Mouse (Mus musculus): ENCODE data around the gene Slc2a3. TPM values are rescaled to one million over a fixed set of nuclear protein-coding genes. Genes with fewer than 3 reads are reported as not detected.

Gene Slc2a3
- polyA plus RNA-seq, 1 experiment: 88.2 TPM

GRCm38 (mm10) chr6:122758732-122759131 lies 42.7 kb downstream of the Slc2a3 start:
- no peak overlapping the region for H3K4me3 ChIP-seq (replicated peaks; ENCODE audit: control insufficient read depth, low read depth, low read length)
- H3K4me1 ChIP-seq (ENCODE audit: control insufficient read depth, insufficient read depth, low read length): no peaks in the 10 kb centered on the region; the same call in 1 of the 2 replicates
- H3K27ac ChIP-seq (ENCODE audit: control insufficient read depth, insufficient read depth, low read depth, low read length, poor library complexity): no peak overlapping the region
- WGBS: 11% methylated on average over 5 of the region's 5 CpGs
- no peak for TF ChIP-seq CTCF (IDR thresholded peaks at IDR 0.05; ENCODE audit: control insufficient read depth, insufficient read depth, low read length)
- no peak for TF ChIP-seq POLR2A (IDR thresholded peaks at IDR 0.05; ENCODE audit: borderline replicate concordance, control insufficient read depth, low read depth, low read length)

GRCm38 (mm10) chr6:122755913-122756312 lies 45.5 kb downstream of the Slc2a3 start:
- no peaks in the 10 kb centered on the region for H3K4me1 ChIP-seq (ENCODE audit: control insufficient read depth, insufficient read depth, low read length)
- no peak overlapping the region for H3K27ac ChIP-seq (ENCODE audit: control insufficient read depth, insufficient read depth, low read depth, low read length, poor library complexity)
- no peak for TF ChIP-seq POLR2A (IDR thresholded peaks at IDR 0.05; ENCODE audit: borderline replicate concordance, control insufficient read depth, low read depth, low read length)
- TF ChIP-seq CTCF (IDR thresholded peaks at IDR 0.05; ENCODE audit: control insufficient read depth, insufficient read depth, low read length): no peak
- WGBS: 0% methylated on average over 2 of the region's 2 CpGs
- no peak overlapping the region for H3K4me3 ChIP-seq (replicated peaks; ENCODE audit: control insufficient read depth, low read depth, low read length)

- TF ChIP-seq POLR2A (IDR thresholded peaks at IDR 0.05; ENCODE audit: borderline replicate concordance, control insufficient read depth, low read depth, low read length): no peak
- no peak for TF ChIP-seq CTCF (IDR thresholded peaks at IDR 0.05; ENCODE audit: control insufficient read depth, insufficient read depth, low read length)
Observed at GRCm38 (mm10) chr6:122750579-122750978, 50.9 kb downstream of the Slc2a3 start.

GRCm38 (mm10) chr6:122744505-122745249 lies 56.8 kb downstream of the Slc2a3 start:
- WGBS: 79% methylated on average over 10 of the region's 10 CpGs
- H3K27ac ChIP-seq (ENCODE audit: control insufficient read depth, insufficient read depth, low read depth, low read length, poor library complexity): no peak overlapping the region
- TF ChIP-seq CTCF (IDR thresholded peaks at IDR 0.05; ENCODE audit: control insufficient read depth, insufficient read depth, low read length) (no peak), POLR2A (IDR thresholded peaks at IDR 0.05; ENCODE audit: borderline replicate concordance, control insufficient read depth, low read depth, low read length) (no peak)
- H3K4me3 ChIP-seq (replicated peaks; ENCODE audit: control insufficient read depth, low read depth, low read length): no peak overlapping the region
- H3K4me1 ChIP-seq (ENCODE audit: control insufficient read depth, insufficient read depth, low read length): peaks cover 2% of the 10 kb centered on the region; the same call in 1 of the 2 replicates

More at GRCm38 (mm10) chr6:122750579-122750978, 50.9 kb downstream of the Slc2a3 start:
- Histone ChIP-seq H3K4me1 (ENCODE audit: control insufficient read depth, insufficient read depth, low read length) (no peaks in the 10 kb centered on the region), H3K27ac (ENCODE audit: control insufficient read depth, insufficient read depth, low read depth, low read length, poor library complexity) (no peak overlapping the region), H3K4me3 (replicated peaks; ENCODE audit: control insufficient read depth, low read depth, low read length) (no peak overlapping the region)
- WGBS: 58% methylated on average over 6 of the region's 6 CpGs

- Histone ChIP-seq H3K27ac (ENCODE audit: control insufficient read depth, insufficient read depth, low read depth, low read length, poor library complexity) (no peak overlapping the region), H3K4me1 (ENCODE audit: control insufficient read depth, insufficient read depth, low read length) (peaks cover 2% of the 10 kb centered on the region; the same call in 1 of the 2 replicates), H3K4me3 (replicated peaks; ENCODE audit: control insufficient read depth, low read depth, low read length) (no peak overlapping the region)
- WGBS: 37% methylated on average over 11 of the region's 11 CpGs
- TF ChIP-seq POLR2A (IDR thresholded peaks at IDR 0.05; ENCODE audit: borderline replicate concordance, control insufficient read depth, low read depth, low read length) (no peak), CTCF (IDR thresholded peaks at IDR 0.05; ENCODE audit: control insufficient read depth, insufficient read depth, low read length) (peak; percentile 34; the same call in 1 of the 2 replicates)
Observed at GRCm38 (mm10) chr6:122743353-122743752, 58.1 kb downstream of the Slc2a3 start.

GRCm38 (mm10) chr6:122742228-122742899 lies 59.1 kb downstream of the Slc2a3 start:
- no peak for TF ChIP-seq POLR2A (IDR thresholded peaks at IDR 0.05; ENCODE audit: borderline replicate concordance, control insufficient read depth, low read depth, low read length)
- no peak for TF ChIP-seq CTCF (IDR thresholded peaks at IDR 0.05; ENCODE audit: control insufficient read depth, insufficient read depth, low read length)
- Histone ChIP-seq H3K4me3 (replicated peaks; ENCODE audit: control insufficient read depth, low read depth, low read length) (peak overlapping the region; percentile 85), H3K4me1 (ENCODE audit: control insufficient read depth, insufficient read depth, low read length) (peaks cover 2% of the 10 kb centered on the region; the same call in 1 of the 2 replicates), H3K27ac (ENCODE audit: control insufficient read depth, insufficient read depth, low read depth, low read length, poor library complexity) (peak overlapping the region; percentile 81)
- WGBS: under 1% methylated on average over 23 of the region's 23 CpGs

- 2% methylated on average over 25 of the region's 25 CpGs for WGBS
- TF ChIP-seq CTCF (IDR thresholded peaks at IDR 0.05; ENCODE audit: control insufficient read depth, insufficient read depth, low read length) (no peak), POLR2A (IDR thresholded peaks at IDR 0.05; ENCODE audit: borderline replicate concordance, control insufficient read depth, low read depth, low read length) (no peak)
- H3K4me1 ChIP-seq (ENCODE audit: control insufficient read depth, insufficient read depth, low read length): peaks cover 2% of the 10 kb centered on the region; the same call in 1 of the 2 replicates
- peak overlapping the region; percentile 81 for H3K27ac ChIP-seq (ENCODE audit: control insufficient read depth, insufficient read depth, low read depth, low read length, poor library complexity)
- peak overlapping the region; percentile 85 for H3K4me3 ChIP-seq (replicated peaks; ENCODE audit: control insufficient read depth, low read depth, low read length)
Observed at GRCm38 (mm10) chr6:122741460-122742227, 59.8 kb downstream of the Slc2a3 start.
